Mouse (Mus musculus) large intestine, adult 2 months (tissue): ENCODE measurements around the gene Kpnb1. TPM values are rescaled to one million over a fixed set of nuclear protein-coding genes. Genes with fewer than 3 reads are reported as not detected.
"Not testable (repeated sequence)": the region's sequence is repeated elsewhere in the genome, so short reads cannot be mapped to it uniquely, and the experiment has no call there.

Experiments used
- DNase-seq: peaks from one replicate; pipeline ENCODE4 v3.0.0-alpha.2; 2012; ENCODE audit warnings: low read depth, low spot score
- WGBS: fragments of 180-500 bp; shearing (Covaris S2); methylation state at CpG from one replicate; pipeline ENCODE4 v1.1.7; 2018; 5-methylcytosine and 5-hydroxymethylcytosine counted together
- polyA plus RNA-seq: library from polyadenylated mRNA; depleted of rRNA; stranded (reverse); fragments of >200 nt; gene quantifications from 2 replicates; pipeline ENCODE4 v1.2.3, GENCODE M21; 2012; rRNA removed

Gene Kpnb1
- polyA plus RNA-seq: 30.8 and 41.2 TPM in 2 replicates

DNA sequence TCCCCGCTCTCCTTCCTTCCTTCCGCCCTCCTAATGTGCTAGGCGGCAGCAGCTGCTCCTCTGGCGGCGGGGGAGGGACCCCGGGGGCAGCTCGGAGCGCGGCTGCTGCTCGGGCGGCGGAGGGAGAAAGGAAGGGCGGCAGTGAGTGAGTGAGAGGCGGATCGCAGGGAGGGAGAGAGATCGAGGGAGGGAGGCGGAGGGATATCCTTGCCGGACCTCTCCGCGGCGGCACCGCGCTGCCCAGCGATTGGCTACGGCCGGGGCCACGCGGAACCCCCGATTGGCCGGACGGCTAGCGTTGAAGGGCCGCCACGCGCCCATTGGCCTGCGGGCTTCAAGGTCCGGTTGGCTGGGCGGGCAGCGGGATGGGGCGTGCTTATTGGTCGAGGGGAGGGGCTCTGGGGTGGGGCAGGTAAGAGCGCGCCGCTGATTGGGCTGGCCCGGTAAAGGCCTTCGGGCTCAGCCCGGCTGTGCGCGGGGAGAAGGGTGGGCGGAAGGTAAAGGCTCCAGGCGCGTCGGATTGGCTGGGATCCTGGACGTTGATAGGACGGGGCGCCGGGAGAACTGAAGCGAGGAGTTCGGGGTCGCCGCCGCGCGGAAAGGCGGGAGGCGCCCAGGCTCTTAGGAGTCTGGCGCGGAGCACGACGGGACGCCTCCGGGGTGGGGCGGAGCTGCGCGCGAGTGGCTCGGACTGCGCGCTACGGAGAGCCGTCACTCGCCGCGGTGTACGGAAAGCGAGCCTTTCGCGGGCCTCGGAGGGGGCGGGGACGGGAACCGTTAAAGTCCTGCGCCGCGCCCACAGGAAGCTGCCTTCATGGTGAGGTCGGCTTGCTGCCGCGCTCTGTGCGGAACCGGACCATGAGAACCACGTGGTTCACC, at the start of gene Kpnb1:
Gene Kpnb1, minus strand, starts transcription at position 118 of the 879 bp plus-strand sequence.
- WGBS: 1% methylated on average over 101 of the region's 101 CpGs
- peak; percentile 85 for DNase-seq

DNA sequence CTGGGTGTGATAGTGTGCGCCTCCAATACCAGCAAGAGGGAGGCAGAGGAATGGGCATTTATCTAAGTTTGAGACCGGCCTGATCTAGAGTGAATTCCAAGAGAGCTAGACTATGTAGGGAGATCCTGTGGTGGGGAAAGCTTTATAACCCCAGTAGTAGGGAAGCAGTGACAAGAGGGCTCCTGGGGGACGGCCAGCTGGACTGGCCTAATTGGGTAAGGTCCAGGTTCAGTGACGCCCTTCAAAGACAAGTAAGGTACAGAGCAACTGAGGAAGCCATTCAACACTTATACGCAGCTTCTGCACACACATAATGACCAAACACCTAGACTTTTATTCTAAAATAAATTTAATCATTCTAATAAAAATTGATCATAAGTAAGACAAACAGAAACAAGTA, 44.8 kb upstream of the Kpnb1 start:
- DNase-seq: no peak
- WGBS: 91% methylated on average over 5 of the region's 5 CpGs

- 59% methylated on average over 2 of the region's 2 CpGs for WGBS
- DNase-seq: no peak
These were observed 41.7 kb upstream of the Kpnb1 start for GRCm38 (mm10) chr11:97229396-97229795.

DNA sequence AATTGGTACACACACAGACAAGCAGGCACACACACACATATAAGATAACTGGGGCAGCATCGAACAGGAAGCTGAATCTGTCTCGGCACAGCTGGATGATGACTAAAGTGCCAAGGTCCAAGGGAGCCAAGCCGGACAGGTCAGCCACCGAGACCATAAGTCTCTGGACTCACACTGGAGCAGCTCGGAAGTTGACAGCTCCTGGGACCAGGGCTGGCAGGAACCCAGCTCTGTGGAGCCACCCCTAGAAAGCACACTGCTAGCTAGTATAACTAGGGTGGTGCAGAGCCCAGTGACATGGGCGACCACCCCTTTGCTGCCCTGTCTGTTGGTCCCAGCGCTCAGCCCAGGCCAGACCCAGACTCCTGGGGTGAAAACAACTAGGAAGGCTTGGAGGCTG, 41.3 kb upstream of the Kpnb1 start:
- DNase-seq: no peak
- WGBS: 71% methylated on average over 7 of the region's 7 CpGs

- DNase-seq: no peak
- 98% methylated on average over 1 of the region's 1 CpGs for WGBS
These were observed 38.5 kb upstream of the Kpnb1 start for GRCm38 (mm10) chr11:97226131-97226530.

- no peak for DNase-seq
These were observed 35.8 kb upstream of the Kpnb1 start for GRCm38 (mm10) chr11:97223485-97223884.

GRCm38 (mm10) chr11:97221611-97222010, 33.9 kb upstream of the Kpnb1 start:
- WGBS: 96% methylated on average over 2 of the region's 2 CpGs
- DNase-seq: no peak

More at GRCm38 (mm10) chr11:97223485-97223884, 35.8 kb upstream of the Kpnb1 start:
- WGBS: 63% methylated on average over 3 of the region's 3 CpGs

DNA sequence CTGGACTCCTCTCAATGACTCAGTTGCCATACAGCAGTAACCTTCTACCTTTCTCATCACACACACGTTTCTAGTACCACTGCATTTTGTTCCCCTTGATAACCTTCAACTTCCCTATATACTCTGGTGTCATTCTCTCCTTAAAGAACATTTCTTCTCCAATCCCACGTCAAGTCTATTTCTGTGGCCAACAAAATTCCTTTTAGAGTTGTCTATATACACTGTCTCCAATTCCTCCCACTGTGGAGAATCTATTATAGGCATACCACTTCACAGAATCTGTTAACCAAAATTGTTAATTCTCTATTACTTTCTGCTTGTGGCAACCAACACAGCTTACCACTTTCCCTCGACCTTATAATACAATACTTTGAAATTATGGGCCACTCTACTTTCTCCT, 32.5 kb upstream of the Kpnb1 start:
- no peak for DNase-seq
- 87% methylated on average over 3 of the region's 3 CpGs for WGBS

DNA sequence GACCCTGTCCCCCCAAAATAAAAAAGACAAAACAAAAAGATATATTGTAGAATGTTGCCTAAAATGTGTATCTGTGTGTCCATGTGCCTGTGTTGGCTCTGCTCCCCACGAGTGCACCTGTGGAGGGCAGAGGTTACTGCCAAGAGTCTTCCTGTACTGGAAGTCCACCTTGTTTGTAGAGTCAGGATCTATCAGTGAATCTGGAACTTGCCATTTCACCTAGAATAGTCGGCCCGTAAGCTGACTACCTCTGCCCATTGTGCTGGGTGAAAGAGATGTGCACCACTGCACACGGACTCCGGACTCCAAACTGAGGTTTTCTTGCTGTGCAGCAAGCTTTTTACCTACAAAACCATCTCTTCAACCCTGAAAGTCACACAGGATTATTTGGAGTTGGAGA, 26.7 kb upstream of the Kpnb1 start:
- WGBS: 79% methylated on average over 5 of the region's 5 CpGs
- DNase-seq: no peak

DNA sequence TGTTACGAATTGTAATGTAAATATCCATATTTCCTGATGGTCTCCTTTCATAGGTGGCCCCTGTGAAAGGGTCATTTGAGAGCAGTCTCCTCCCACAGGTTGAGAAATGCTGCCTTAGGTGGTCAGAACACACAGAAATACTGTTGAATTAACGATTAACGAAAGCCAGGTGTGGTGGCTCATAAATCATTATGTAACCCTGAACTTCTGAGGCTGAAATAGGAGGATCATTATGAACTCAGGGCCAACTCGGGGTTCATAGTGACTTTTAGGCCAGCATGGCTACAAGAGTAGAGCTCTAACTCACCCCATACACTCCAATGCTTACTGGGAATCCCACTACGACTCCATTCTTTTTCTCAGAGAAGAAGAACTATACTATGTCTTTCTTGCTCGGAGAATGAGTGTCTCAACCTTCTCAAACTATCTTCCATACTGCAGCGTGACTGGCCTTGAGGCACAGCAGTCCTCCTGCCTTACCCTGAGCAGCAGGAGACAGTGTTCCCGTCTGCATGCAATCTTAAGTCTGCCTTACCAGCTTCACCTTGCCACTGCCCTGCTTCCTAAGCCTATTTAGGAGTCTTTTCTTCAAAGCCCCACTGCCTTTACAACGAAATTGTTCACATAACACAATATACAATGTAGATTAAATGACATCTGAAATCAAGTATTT, 23.2 kb upstream of the Kpnb1 start:
- no peak for DNase-seq
- WGBS: 31% methylated on average over 9 of the region's 9 CpGs

GRCm38 (mm10) chr11:97207011-97207422, 19.3 kb upstream of the Kpnb1 start:
- WGBS: 57% methylated on average over 8 of the region's 8 CpGs

GRCm38 (mm10) chr11:97199519-97199918, 11.8 kb upstream of the Kpnb1 start:
- DNase-seq: no peak
- 58% methylated on average over 6 of the region's 6 CpGs for WGBS

More at GRCm38 (mm10) chr11:97207011-97207422, 19.3 kb upstream of the Kpnb1 start:
- no peak for DNase-seq

GRCm38 (mm10) chr11:97198601-97199000, 10.9 kb upstream of the Kpnb1 start:
- DNase-seq: no peak
- WGBS: 26% methylated on average over 5 of the region's 5 CpGs

DNA sequence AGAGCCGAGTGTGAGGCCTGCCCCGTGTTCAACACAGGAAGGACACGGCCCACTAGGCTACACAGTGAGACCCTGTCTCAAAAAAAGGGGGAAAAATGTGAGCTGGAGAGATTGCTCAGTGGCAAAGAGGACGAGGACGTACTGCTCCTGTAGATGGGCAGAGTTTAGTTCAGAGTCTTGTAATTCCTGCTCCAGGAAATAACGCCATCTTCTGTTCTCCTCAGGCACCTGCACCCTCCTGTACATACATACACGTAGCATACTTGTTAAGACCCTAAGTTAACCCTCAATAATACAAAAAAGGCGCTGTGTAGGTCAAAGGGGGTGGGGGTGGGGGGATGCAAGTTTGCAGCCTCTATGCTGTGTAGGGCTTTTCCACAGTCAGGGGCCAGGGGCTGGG, 9.3 kb upstream of the Kpnb1 start:
- no peak for DNase-seq
- WGBS: 81% methylated on average over 8 of the region's 8 CpGs

- no peak for DNase-seq
- 85% methylated on average over 12 of the region's 12 CpGs for WGBS
These were observed 8.9 kb upstream of the Kpnb1 start for GRCm38 (mm10) chr11:97196541-97196940.

DNA sequence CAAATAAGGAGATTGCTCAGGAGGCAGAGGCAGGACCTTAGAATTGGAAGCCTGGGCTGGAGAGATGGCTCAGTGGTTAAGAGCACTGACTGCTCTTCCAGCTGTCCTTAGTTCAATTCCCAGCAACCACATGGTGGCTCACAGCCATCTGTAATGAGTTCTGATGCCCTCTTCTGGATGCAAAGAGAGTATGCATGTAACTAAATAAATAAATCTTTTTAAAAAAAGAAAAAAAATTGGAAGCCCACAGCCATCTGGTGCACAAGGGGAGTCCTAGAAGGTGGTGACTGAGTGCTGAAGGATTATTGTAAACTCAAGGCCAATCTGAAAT, 4.9 kb upstream of the Kpnb1 start:
- DNase-seq: no peak

DNA sequence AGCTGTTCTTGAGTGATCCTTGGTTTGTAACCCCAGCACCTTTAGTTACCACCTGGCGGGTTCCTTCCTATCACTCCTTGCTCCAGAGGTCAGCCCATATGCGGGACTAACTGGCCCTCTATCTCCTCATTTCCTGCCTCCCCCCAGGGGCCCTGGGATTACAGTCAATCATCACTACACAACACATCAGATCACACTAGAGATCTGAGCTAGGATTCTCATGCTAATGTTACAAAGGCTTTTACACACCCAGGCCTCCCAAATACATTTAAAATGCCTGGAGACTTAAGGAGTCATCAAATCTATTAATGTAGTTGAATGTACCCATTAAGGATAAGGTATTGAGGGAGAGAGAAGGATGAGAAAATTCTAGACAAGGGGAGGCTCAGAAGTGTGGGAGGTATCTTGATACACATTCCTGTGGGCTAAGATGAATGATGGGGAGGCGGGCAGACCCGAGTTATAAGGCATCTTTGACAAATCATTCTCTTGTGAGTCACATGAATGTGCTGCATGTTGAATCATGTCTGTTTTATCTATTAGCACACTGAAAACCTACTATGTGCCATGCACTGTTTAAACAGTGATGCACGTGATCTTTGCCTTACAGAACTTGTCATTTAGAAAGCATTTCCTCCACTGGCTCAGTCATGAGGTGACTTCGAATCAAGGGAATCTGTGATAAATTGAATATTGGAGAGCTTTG, 4.4 kb upstream of the Kpnb1 start:
- whole genome bisulfite sequencing: 84% methylated on average over 6 of the region's 6 CpGs
- no peak for DNase-seq

DNA sequence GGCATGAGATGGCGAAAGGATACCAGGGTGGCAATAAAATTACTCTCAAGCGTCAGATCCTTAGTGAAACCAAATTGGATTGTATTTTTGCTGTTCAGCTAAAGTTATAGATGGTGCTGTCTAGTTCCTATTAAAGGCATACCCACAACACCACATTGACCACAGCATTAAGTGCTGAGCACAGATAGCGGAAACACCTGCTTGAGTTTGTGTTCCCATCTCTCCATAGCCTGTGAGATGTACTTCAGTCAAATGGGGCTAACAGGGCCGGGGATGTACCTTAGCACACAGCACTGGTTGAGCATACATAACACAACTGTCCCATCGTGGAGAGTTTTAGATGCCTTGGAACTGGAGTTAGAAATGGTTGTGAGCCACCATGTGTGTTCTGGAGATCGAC, 3.3 kb upstream of the Kpnb1 start:
- DNase-seq: no peak
- 85% methylated on average over 6 of the region's 6 CpGs for WGBS

- not testable (repeated sequence) for DNase-seq
- 83% methylated on average over 6 of the region's 6 CpGs for WGBS
These were observed 2.0 kb upstream of the Kpnb1 start for GRCm38 (mm10) chr11:97189645-97190044.

- 31% methylated on average over 3 of the region's 3 CpGs for WGBS
- DNase-seq: no peak
These were observed 1.6 kb upstream of the Kpnb1 start for GRCm38 (mm10) chr11:97189231-97189630.

GRCm38 (mm10) chr11:97188643-97188955, 918 bp upstream of the Kpnb1 start:
- WGBS: under 1% methylated on average over 15 of the region's 15 CpGs
- no peak for DNase-seq
